Mouse (Mus musculus): ENCODE measurements around the gene Thra.
A peak's percentile ranks its signal among the peaks of the same experiment; 100 is the strongest.
"Not testable (repeated sequence)": the region's sequence is repeated elsewhere in the genome, so short reads cannot be mapped to it uniquely, and the experiment has no call there.

Thra gene

GRCm38 (mm10) chr11:98715946-98716345 lies 24.5 kb upstream of the Thra start:
- no peak for DNase-seq (ENCODE audit: extremely low spot score)

- peak; percentile 60 for DNase-seq (ENCODE audit: extremely low spot score)
These were observed 22.5 kb upstream of the Thra start for GRCm38 (mm10) chr11:98717904-98718303.

- DNase-seq (ENCODE audit: extremely low spot score), result no peak
These were observed 19.7 kb upstream of the Thra start for GRCm38 (mm10) chr11:98720756-98721155.

DNA sequence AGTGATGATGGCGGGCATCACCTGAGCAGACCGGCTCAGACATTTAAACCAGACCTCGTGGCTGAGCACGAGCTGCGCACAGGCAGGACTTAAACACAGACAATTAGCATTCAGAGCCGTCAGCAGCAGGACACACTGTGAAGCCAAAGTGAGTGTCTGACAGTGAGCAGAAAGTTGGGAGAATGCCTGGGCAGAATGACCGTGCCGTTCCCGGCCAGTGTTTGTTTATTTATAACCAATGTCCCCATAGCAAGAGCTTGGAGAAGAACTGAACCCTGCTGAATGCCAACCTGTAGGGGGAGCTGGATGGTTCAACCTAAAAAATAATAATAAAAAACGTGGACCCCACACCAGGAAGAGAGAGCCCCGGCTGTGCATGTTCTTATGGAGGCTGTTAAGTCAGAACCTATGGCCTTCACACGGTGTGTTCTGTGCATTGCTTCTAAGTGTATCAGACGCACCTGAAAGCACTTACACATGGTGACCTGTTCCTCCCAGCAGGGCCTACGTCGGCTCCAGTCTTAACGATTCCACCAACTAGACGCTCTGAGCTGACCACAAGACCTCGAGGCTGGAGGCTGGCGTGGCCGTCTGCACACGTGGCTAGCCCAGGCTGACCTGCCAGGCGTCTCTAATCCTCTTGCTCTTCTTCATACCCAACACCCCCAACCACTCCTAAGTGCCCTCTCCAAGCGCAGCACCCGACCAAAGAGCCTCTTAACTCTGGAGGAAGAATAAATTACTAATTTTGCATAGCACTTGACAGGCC lies 18.8 kb upstream of the Thra start:
- DNase-seq (ENCODE audit: extremely low spot score), result no peak

DNA sequence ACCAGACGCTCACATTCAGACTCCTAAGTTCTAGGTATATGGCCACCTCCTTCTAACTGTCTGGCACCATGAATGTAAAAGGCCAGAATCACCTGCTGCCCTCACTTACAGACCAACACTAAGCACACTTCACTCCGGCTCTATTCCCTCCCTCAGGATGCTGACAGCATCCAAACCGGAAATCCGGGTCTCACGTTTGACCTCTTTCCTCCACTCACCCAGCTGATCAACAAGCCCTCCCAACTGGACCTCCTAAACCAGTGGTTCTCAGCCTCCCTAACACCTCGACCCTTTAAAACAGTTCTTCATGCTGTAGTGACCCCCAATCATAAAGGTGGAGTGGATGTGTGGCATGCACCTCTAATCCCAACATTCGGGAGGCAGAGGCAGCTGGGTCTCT lies 17.3 kb upstream of the Thra start:
- no peak for DNase-seq (ENCODE audit: extremely low spot score)

- no peak for DNase-seq (ENCODE audit: extremely low spot score)
These were observed 14.4 kb upstream of the Thra start for GRCm38 (mm10) chr11:98725926-98726506.

DNA sequence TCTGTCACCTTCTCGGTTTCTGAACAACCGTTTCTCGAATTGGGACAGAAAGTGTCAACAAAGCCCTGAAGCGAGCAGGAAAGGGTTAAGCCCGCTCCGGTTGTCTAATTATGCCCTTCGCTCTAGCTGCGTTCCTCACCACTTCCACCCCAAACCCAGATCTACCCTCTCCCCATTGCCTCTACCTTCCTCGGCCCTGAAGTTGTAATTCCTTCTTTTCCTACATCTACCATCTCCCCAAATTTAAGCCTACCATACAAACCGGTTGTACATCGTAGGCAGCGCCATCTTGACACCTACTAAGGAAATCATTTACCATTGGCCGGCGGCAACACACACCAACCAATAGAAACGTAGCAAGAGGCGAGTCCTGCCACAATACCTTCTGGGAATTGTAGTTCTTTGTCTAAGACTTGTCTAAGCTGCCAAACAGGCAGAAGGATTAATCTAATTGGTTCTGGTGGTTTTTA lies 11.3 kb upstream of the Thra start, which contains the start of gene Med24:
Med24 (minus strand) TSS at position 317 of the 470 bp plus-strand sequence.
- DNase-seq (ENCODE audit: extremely low spot score), result peak; percentile 89

GRCm38 (mm10) chr11:98730727-98731126 lies 9.7 kb upstream of the Thra start:
- DNase-seq (ENCODE audit: extremely low spot score), result no peak

DNA sequence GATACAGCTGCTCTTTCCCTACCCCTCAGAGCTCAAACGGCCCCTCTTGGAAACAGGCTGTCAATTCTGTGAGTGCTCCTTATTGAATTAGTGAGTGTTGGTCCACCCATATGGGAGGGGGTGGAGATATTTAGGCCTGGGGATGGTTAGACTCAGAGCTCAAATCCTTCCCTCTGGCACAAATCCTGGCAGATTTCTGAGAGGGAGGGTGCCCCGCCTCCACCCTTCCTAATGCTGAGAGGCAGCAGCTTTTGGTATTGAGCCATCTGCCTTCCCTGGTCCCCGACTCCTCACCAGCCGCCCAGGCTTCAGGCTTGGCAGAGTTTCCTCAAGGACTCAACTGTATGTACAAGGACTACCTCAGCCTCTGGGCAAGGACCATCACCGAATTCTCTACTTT lies 9.3 kb upstream of the Thra start:
- no peak for DNase-seq (ENCODE audit: extremely low spot score)

GRCm38 (mm10) chr11:98734020-98734419 lies 6.4 kb upstream of the Thra start:
- DNase-seq (ENCODE audit: extremely low spot score), result no peak

- no peak for DNase-seq (ENCODE audit: extremely low spot score)
These were observed 5.3 kb upstream of the Thra start for GRCm38 (mm10) chr11:98735111-98735510.

DNA sequence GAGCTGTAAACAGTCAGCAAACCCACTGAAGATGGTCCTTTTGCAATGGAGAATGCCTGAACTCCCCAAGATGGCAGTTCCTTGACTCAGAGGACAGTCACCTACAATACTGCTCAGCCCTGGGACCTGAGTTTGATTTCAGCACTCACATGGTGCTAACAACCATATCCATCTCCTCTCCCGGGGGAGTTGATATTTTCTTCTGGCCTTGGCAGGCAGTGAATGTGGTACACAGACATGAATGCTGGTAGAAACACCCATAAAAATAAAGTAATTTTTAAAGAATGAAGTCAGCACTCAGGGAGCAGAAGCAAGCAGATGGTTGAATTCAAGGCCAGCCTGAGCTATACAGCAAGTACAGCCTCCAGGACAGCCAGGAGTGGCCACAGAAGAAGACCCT lies 4.3 kb upstream of the Thra start:
- DNase-seq (ENCODE audit: extremely low spot score), result no peak

DNA sequence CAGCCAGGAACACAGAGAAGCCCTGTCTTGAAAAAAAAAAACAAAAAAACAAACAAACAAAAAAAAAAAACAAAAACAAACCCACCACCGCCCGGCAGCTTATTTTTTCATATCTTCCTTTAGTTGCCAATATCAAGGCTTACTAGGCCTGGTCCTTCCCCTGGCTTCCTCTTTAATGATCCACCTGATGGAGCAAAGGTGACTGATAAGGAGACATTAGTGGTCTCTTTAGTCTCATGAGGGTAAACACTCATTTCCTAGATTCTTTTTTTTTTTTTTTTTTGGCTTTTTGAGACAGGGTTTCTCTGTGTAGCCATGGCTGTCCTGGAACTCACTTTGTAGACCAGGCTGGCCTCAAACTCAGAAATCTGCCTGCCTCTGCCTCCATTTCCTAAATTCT lies 3.2 kb upstream of the Thra start:
- DNase-seq (ENCODE audit: extremely low spot score), result not testable (repeated sequence)

DNA sequence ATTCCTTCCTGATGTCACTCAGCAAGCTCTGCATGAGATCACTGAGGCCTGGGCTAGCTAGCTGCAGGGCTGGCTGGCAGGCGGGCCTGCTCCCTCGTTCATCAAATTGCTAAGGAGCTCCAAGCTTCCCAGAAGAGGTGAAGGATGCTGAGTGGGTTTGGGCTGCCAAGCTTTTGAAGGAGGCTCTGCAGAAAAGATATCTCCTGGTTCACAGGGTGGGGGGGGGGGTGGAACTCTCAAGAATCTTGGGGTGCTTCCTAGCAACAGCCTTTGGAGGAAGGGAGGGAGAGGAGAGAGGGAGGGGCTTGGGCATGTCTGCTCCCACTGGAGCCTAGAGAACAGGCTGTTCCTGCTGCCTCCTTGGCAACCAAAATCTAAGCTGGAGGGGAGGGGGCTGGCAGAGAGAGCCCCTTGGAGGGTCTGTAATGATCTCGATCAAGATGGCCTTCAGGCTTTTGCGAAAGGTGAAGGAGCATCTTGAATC lies 2.0 kb upstream of the Thra start:
- DNase-seq (ENCODE audit: extremely low spot score), result no peak

- no peak for DNase-seq (ENCODE audit: extremely low spot score)
These were observed 1.5 kb upstream of the Thra start for GRCm38 (mm10) chr11:98738925-98739324.

GRCm38 (mm10) chr11:98740026-98740392 lies 429 bp upstream of the Thra start:
- no peak for DNase-seq (ENCODE audit: extremely low spot score)

- DNase-seq (ENCODE audit: extremely low spot score), result no peak
These were observed 698 bp downstream of the Thra start for GRCm38 (mm10) chr11:98741051-98741620.

DNA sequence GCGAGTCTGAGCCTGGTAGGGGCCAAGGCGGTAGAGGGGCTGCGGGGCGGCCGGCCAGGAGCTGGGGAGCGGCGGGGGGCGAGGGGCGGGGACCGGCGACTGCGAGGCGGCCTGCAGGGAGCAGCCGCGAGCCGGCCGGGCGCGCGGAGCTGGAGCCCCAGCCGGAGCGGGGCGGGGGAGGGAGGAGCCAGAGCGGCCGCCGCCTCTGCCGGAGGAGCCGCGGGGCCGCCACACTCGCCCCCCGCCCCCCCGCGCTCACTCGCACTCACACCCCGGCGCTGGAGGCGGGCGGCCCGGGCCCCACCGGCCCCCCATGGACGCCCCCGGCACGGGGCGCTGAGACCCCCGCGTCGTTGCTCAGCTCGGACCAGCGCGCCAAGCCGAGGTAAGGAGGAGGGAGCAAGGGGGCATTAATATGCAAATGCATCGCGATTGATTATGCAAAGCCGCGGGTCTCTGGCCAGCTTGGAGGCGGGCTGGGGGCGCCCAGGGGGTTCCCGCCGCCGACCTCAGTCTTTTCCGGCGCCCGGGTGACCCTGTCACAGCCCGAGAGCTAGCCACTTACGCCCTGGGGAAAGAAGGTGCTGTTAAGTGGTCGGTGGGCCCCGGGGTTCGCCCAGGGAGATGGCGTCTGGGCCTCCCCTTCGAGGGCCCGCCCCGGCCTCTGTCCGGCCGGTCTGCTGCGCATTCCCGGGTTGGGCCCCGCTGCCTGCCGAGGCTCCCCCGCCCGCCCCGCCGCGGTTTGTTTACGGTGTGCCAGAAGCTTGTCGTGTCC lies 1.4 kb downstream of the Thra start:
- DNase-seq (ENCODE audit: extremely low spot score), result peak; percentile 91

- no peak for DNase-seq (ENCODE audit: extremely low spot score)
These were observed 2.2 kb downstream of the Thra start for GRCm38 (mm10) chr11:98742397-98743291.

GRCm38 (mm10) chr11:98743655-98744345 lies 3.4 kb downstream of the Thra start:
- DNase-seq (ENCODE audit: extremely low spot score), result peak; percentile 67
